Mouse (Mus musculus) testis, postnatal 14 days (tissue): Measurements from ENCODE around the gene Ddah1.

Experiments used
- DNase-seq: peaks from one replicate; pipeline ENCODE4 v3.0.0; 2021; ENCODE audit warnings: low spot score

Ddah1 gene

DNA sequence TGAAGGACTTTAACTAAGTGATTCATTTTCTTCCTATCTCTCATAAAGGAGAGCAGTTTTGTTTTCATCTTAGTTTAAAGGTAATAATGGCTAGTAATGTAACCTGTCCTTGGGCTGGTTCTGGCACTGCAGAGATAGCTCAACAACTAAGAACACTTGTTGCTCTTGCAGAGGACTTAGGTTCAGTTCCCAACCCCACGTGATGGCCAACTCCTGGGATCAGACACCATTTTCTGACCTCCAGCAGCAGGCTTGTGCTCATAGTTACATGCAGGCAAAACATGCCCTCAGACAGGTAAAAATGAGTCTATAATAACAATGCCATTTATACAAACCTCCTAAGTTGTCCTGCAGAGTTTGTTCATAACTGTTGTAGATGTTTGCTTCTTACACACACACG lies 5.9 kb downstream of the Ddah1 start:
- DNase-seq: no peak

DNA sequence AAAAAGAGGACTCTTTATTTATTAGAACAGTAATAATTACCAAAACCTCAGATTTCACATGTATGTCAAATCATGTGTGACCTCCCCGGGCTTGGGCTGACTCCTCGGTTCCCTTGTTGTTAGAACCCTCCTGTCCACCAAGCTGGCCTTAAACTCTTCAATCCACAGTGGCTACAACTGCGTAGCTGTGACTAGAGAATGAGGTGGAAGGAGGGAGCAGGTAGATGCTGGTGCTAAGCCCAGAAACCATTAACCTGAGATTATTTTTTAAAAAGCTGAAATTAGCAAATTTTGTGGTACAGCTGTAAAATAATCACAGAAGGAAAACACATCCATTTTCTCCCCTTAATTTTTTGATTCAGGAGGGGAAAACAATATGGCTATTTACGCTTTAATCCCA lies 10.0 kb downstream of the Ddah1 start:
- no peak for DNase-seq

DNA sequence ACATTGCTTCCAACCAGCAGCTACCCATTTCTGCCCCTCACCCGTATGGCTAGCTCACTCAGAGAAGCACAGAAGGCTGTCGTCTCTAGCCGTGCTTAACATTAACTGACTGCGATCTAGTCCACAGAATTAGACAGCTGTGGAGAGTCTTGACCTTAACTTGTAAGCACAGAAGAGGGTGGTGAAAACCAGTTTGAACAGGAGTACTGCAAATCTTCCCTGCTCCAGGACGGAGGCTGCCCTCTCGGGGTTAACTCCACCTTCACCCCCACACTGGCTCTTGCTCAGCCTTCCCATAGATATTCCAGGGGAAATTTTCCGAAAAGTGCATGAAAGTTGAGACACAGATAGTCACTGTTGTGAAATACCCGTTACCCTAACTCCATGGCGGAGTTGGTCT lies 14.9 kb downstream of the Ddah1 start:
- DNase-seq: no peak

DNA sequence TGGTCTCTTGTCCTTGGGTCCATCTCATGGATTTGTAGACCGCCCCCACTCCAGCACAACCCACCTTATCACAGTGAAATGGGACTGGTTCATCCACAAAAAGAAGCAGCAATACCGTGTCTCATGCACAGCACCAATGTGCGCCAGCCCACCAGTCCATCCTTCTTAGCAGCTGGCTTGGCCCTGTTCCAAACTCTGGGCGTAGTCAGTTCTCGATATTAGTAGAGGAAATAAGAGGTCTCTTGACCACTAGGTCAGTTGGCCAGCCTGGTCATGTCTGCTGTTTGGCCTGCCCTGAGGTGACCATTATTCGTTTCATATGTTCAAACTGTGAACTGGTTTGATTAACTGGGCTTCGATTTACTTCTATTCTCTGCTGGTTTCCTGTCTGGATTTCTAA lies 15.9 kb downstream of the Ddah1 start:
- DNase-seq: no peak

DNA sequence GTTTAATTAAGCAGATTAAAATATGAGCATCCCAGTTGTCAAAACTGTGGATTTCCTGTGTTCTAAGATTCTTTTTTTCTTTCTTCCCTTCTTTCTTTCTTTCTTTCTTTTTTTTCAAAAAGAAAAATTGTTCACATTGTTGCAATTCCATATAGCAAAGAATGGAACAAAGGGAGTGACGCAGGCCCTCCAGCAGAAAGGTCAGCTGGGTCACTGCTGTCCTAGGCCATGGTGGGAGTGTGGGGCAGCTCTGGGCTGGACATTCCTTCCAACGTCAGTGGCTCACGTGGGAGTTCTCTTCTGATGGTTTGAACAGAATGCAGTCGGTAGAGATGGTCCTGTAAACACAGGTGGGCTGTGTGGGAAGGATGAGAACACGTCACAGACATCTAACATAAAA lies 16.8 kb downstream of the Ddah1 start:
- no peak for DNase-seq

DNA sequence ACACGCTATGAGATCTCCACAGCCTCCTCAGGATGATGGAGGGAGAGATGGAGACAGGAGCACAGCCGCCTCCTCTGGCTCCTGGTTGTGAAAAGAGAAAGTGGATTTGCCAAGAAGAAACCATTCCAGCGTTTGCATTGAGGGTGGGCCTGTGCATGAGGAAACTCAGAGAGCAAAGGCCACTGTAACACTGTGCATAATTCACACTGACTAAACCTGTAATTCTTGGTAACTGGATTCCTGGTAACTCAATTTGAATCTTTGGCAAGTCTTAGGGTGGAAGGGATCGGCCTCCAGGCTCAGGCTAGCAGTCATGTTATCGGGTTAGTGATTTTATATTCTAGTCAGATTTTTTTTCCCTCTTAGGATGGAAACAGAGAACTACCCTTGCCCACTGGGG lies 17.4 kb downstream of the Ddah1 start:
- DNase-seq: no peak

DNA sequence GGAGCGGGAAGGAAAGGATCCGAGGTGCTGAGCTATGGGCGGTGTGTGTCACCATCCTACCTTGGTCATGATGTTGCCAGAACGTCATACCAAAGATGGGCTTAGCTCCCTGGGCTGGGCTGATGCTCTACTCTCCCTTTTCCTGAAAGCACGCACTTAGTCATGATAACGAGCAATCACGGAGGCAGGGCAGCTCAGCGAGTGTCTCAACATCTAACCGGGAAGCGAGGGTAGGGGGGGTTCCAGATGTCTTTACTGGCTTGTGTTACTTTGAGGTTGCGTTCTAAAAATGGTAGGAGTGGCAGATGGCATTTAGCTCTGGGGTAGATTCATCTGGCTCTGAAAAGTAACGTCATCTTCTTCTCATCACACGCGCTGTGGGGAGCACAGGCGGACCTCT lies 18.5 kb downstream of the Ddah1 start:
- no peak for DNase-seq

DNA sequence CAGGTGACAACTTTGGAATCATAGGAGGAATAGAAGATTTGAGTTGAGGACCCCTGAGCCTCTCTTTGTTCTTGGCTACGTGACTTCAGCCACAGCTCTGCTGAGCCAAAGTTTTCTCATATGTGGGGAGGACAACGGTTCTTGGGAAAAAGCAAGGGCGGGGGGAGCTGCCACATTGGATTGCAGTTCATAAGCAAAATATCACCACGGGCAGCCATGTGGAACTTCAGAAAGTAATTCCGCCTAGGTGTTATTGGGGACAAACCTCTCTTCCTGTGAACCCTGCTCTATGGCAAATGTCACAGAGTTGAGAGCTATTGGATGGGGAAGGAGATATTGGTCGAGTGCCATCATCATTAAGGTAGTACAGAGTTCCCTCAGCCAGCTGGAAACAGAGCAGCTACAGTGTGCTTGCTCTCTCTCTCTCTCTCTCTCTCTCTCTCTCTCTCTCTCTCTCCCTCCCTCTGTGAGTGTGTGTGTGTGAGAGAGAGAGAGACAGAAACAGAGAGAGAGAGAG lies 20.0 kb downstream of the Ddah1 start:
- DNase-seq: no peak

DNA sequence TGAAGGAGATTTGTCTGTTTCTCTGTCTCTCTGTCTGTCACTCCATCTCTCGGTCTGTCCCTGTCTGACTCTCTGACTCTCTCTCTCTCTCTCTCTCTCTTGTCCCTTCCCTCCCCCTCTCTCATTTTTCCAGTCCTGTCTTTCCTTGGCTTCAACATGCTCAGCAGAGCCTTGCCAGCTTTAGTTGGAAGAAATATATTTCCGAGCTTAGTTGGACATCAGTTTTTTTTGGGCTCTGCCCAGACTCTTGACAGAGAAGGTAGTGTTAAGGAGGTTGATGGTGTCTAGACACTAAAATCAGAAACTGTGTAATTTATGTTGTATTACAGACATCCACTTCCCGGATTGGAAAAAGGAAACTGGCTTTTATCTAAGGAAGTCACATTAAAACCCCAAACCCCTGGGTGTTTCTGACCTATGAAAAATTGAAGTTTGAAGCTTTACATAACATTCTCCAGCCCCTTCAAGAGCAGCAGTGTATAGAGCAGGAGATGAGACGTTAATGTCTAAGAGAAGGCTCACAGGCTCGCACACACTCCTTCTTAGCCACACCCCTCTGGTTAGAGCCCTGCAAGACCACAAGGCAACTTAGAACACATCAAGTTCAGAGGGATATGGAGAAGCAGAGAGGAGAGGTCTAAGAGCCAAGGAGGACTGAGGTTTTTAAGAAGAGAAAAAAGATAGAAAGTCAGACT lies 21.0 kb downstream of the Ddah1 start:
- no peak for DNase-seq

DNA sequence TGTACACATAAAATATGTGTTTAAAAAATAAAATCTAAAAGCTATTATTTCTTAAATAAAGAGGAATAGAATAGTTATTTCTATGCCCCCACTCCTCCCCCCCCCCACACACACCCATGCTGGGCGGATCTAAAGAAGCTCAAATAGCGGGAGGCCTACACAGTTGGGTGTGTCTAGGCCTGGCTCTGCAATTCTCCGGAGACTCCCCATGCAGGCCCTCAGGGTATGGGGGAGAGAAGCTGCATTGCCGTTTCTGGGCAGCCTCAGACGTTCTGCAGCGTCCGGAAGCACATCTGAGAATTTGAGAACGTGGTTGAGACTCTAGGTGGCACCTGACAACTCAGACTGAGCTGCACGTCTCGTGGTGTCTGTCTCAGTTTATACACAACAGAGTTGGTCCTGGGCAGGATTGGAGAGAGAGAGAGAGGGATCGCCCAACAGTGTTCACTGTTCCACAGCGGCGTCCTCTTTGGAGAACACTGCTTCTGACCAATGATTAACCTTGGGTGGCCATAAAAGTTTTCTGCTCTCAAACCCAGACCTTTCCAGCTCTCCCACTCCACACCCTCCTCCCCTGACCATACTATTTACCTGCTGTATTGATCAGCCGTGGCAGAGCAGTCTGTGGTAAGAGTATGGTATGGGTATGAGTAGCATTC lies 22.4 kb downstream of the Ddah1 start:
- no peak for DNase-seq

DNA sequence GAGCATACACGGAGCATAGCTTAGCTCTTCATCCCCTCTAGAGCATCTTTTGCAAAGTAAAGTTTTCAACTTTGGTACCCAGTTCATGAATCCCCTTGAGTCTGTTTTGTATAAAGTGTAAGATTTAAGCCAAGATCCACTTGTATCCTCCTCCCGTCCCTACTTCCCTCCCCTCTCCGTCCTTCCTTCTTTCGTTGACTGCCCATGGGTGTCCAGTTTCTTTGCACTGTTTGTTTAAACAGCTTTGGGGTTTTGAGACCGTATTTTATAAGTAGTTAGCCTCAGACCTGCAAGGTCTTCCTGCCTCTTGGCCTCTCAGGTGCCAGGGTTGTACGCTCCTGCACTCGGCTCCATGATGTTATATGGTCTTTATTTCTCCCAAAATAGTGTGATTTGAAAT lies 26.8 kb downstream of the Ddah1 start:
- no peak for DNase-seq

DNA sequence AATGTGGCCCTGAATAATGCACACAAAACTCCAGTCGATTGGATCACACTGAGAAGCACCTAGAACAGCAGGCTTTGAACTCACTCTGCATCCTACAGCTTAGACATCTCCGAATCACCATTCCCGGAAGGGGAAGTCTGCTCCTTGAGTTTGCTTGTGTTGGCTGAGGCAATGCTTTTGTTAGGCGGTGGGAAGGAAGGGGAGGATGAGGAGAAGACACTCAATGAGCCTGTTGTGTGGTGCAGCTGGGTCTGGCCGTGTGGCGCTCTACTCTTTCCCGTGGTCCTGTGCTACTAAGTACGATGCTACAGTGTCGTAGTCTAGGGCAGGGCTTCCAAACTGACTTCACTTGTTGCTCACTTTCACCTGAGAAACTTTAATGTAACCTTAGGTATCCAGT lies 28.8 kb downstream of the Ddah1 start:
- DNase-seq: no peak

DNA sequence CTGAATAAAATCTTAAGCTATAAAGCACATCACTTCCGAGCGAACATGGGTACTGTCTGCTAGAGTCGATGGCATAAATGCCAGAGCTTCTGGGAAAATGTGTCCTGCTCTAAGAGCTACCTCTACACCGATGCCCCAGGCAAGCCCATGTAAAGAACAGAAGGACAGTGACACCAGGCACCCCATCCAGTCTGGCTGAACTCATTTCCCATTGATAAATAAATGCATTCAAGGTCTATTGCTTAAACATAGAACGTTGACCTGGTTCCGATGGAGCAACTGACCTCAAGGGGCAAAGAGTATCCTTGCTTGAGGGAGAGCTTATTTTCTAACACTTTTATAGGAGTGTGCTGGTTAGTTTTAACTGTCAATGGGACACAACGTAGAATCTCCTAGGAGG lies 30.6 kb downstream of the Ddah1 start:
- no peak for DNase-seq

DNA sequence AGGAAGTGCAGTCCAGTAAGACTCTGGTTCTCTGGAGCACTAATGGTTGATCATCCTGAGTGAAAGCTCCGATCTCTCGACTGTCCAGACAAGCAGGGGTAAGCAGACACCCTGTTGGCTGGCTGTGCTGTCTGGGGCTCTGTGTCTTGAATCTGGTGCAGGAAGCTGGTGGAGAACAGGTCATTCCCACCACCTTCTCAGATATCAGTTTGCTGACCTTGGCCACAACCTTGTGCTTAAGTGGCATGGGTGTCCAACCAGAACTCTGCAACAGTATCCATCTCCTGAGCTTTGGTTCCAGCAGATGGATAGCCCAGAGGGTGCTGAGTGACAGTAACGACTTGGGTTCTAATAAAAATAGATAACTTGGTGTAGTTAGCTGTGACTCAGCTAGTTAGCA lies 31.8 kb downstream of the Ddah1 start:
- DNase-seq: no peak

DNA sequence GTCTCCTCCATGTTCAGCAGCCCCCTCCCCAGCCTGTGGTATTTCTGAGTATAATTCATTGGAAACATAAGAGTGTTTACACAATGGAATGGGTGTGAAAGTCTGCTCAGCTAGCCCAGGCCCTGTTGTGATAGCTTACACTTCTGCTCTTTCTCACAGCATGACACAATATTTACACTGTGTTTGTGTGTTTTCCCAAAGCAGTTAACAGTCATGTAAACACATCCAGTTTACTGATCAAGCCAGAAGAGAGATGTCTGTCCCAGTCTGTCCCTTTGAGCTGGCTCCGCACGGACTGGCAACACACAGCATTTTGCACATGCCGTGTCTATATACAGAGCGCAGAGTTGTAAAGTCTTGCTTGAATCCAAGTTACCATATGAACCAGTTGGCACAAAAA lies 32.2 kb downstream of the Ddah1 start:
- DNase-seq: no peak

DNA sequence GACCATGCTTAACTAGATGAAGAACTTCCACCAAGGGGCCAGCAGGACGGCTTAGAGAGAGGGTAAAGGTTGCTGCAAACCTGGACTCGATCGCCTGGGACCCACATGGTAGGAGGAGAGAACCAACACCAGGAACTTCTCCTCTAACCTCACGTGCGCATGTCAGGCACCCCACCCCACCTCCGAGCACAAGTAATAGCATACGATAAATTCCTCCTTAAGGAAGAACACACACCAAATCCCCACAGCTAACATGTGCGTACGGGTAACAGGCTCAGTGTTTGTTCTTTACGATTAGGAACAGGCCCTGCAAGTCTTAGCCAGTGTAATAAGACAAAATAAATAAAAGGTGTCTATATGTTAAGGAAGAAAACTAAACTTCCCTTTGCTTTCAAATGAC lies 35.9 kb downstream of the Ddah1 start:
- DNase-seq: no peak

DNA sequence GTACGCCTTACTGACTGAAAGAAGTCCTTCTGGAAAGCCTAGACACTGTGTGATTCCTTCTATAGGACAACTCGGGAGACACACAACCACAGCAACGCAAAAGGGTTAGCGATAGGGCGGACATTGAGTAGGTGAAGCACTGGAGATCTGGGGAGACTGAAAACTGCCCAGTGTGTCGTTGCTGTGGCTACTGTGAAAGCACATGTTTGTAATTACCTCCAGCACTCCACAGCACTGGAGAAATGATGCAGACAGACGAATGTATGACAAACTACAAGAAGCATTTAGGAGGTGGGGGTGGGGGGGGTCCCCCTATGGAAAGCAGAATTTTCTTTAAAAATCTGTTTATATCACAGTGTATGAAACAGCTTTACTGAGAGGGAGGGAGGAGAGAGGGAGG lies 37.4 kb downstream of the Ddah1 start:
- DNase-seq: no peak

DNA sequence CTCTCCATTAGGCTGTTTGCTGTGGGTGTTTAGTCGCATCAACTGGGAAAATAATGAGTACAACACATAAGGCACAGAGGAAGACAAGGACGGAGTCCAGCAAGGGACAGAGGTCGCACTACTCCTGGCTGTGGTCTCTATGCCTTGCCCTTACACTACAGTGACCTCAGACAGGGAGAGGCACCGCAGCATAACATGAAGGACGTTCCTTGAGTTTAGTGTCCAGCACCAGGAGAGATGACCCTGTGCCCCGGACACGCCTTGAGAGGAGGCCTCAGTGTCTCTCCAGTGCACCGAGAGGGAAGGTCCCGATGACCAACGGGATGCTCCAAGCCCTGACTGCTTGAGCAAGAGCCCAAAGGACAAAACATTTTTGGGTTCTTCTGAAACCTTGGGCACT lies 39.6 kb downstream of the Ddah1 start:
- no peak for DNase-seq

DNA sequence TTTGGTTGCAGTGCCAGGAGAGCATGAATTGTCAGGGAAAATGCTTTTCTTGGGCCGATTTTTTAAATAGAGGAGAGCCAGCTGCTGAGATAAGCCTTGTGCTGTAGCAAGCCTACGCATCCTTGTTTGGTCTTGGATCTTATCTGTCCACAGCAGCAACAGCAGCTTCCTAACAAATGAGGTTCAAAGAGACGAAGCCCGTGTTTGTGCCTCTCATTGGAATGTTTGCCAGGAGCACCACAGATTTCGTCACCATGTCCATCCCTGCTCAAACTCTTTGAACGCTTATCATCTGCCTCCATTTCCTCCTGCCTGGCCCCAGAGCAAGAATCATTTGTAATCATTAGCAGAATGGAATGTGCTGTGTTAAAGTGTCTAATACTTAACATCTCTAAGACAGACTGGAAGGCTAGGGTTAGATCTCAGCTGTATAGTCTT lies 40.3 kb downstream of the Ddah1 start:
- DNase-seq: peak; percentile 27

DNA sequence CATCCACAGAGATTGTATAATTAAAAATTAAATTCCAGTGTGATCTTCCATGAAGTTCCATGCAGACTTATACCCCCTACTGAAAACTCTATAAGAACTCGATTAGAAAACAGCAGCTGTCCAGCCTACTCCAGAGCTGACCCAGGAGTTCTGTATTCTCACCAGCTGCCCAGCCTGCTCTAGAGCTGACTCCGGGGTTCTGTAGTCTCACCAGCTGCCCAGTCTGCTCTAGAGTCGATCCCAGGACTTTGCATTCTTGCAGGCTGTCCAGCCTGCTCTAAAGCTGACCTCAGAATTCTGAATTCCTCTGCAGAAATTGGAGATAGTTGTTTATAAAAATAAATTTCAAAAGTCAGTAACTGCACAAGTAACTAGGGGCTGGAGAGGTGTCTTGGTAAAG lies 40.9 kb downstream of the Ddah1 start:
- DNase-seq: no peak

DNA sequence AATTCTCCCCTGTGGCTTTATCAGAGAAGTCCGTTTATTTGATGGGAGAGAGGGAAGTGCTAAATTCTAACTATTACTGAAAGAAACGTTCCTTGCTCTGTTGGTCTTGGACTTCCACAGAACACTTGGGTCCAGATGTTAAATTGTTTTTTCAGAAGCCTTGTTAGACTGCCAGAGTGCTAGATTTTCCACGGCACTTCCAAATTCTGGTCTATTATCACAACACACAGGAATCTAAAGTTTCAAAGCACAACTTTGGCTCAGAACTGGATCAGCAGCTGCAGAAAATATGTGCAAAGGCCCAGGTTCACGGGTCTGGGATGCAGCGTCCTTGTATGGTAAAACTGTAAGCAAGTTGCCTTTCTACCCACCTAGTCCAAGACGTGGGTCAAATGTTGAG lies 43.6 kb downstream of the Ddah1 start:
- no peak for DNase-seq

DNA sequence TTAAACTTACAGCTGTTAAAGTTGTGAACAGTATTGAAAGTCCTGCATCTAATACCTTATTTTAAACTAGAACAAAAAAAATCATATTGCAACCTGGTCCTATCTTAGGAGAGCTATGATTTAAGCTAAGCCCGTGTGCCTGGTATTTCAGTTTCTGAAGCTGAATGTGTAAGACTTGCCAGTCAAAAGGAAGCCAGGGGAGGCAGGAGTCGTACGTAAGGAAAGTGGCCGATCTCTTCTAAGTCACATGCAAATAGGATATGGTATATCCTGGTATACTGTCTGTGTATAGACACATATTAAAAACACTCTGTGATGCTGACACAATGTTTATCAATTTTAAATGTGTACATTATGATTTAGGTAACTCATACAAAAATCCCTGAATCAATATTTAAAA lies 47.4 kb downstream of the Ddah1 start:
- DNase-seq: no peak

DNA sequence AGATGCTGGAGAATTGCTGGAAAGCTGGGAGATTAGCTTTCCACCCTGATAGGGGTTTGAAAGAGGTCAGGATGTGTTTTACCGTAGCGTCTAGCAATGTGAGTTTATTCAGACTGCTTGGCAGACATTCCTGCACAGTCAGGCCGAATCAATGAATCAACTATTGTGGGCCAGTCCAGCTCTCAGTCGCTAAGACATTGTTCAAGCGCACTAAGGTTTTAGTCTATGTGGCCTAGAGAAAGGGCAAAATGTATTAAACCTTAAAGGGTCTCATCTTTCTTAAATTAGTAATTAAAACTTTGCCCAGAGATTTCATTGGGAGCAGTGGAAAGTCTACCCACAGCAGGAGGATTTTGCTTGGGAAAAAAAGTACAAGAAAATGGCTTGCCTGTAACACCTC lies 48.0 kb downstream of the Ddah1 start:
- no peak for DNase-seq

DNA sequence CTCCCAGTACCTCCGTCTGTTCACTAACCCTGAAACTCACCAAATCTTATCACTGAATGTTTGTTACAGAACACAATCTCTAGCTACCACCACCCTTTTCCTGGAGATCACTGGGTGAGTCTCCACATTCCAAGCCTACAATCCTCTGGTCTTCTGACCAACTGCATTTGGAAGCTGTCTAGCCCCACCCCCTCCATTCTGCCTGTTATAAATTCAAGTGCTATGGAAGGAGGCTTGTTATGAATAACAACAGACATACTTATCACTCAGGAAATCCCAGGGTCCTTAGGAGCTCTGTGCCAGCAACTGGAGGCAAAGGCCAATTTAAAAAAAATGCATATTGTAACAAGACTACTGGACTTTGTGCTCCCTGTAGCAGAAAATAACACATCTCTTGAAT lies 58.3 kb downstream of the Ddah1 start:
- no peak for DNase-seq
